Mouse (Mus musculus) hindbrain, embryonic 16.5 days (tissue): Measurements from ENCODE around the gene Ss18l2. TPM values are rescaled to one million over a fixed set of nuclear protein-coding genes. Genes with fewer than 3 reads are reported as not detected.

ENCODE experiments used
- ATAC-seq: fragments of 200-750 bp; cut with Nextera tagmentation; 2 replicates; pipeline ENCODE4 v1.8.0; 2017; ENCODE audit warnings: moderate TSS enrichment, moderate library complexity
- H3K27ac ChIP-seq: fragments of 300-500 bp; sonication (generic); 2 replicates; pipeline ENCODE4 v1.5.1; 2014; ENCODE audit warnings: low read depth, mild to moderate bottlenecking, control low read depth, low read length, moderate library complexity
- H3K27me3 ChIP-seq: fragments of 300-500 bp; sonication (generic); replicated peaks from 2 replicates; pipeline ENCODE4 v1.6.1; 2014; ENCODE audit warnings: low read length; ENCODE audit not compliant: control insufficient read depth, insufficient read depth
- H3K36me3 ChIP-seq: fragments of 300-500 bp; sonication (generic); 2 replicates; pipeline ENCODE4 v1.6.1; 2014; ENCODE audit warnings: mild to moderate bottlenecking, low read length, moderate library complexity, mixed read lengths; ENCODE audit not compliant: control insufficient read depth, insufficient read depth
- H3K4me1 ChIP-seq: fragments of 300-500 bp; sonication (generic); 2 replicates; pipeline ENCODE4 v1.6.1; 2014; ENCODE audit warnings: low read depth, low read length; ENCODE audit not compliant: control insufficient read depth, insufficient read depth
- H3K4me2 ChIP-seq: fragments of 300-500 bp; sonication (generic); 2 replicates; pipeline ENCODE4 v1.6.1; 2014; ENCODE audit warnings: mild to moderate bottlenecking, low read length, control low read depth, moderate library complexity
- H3K4me3 ChIP-seq: fragments of 300-500 bp; sonication (generic); 2 replicates; pipeline ENCODE4 v1.5.1; 2014; ENCODE audit warnings: mild to moderate bottlenecking, low read length, control low read depth, moderate library complexity
- H3K9ac ChIP-seq: fragments of 300-500 bp; sonication (generic); 2 replicates; pipeline ENCODE4 v1.6.1; 2014; ENCODE audit warnings: low read depth, mild to moderate bottlenecking, control low read depth, low read length, moderate library complexity
- H3K9me3 ChIP-seq: fragments of 300-500 bp; sonication (generic); 2 replicates; pipeline ENCODE4 v1.6.1; 2014; ENCODE audit warnings: mild to moderate bottlenecking, low read length, moderate library complexity; ENCODE audit not compliant: control insufficient read depth
- WGBS: fragments of 180-500 bp; shearing (Covaris S2); extraction: QIAGEN DNeasy Blood & Tissue Kit; methylation state at CpG from one replicate; pipeline ENCODE4 v1.1.7; 2014; 5-methylcytosine and 5-hydroxymethylcytosine counted together
- polyA plus RNA-seq: library from polyadenylated mRNA; unstranded; fragments of >200 nt; fragmentation: Nextera tagmentation; extraction: Ambion mirVana; gene quantifications from 2 replicates; pipeline ENCODE4 v1.2.1, GENCODE M21; 2015

The Ss18l2 gene
- 171 and 184 TPM in 2 replicates for polyA plus RNA-seq

GRCm38 (mm10) chr9:121709898-121710583 is at the start of gene Ss18l2:
Gene Ss18l2 (plus strand): TSS chr9:121710329.
- peak within 1 kb of the TSS; percentile 95 for H3K27ac ChIP-seq
- peak; percentile 97 for ATAC-seq
- peak within 1 kb of the TSS; percentile 91 for H3K9ac ChIP-seq
- peaks cover 21% of the 10 kb centered on the region for H3K4me1 ChIP-seq
- peak within 1 kb of the TSS; percentile 82 for H3K4me2 ChIP-seq
- peaks cover 7% of the 10 kb centered on the region for H3K36me3 ChIP-seq
- H3K4me3 ChIP-seq, result peak within 1 kb of the TSS; percentile 93
- H3K27me3 ChIP-seq, result no peaks in the 10 kb centered on the region
- H3K9me3 ChIP-seq, result no peaks in the 10 kb centered on the region
- WGBS, result 5% methylated on average over 37 of the region's 37 CpGs

GRCm38 (mm10) chr9:121663467-121663866 is 46.7 kb upstream of the Ss18l2 start:
- H3K9ac ChIP-seq, result no peak overlapping the region
- H3K4me1 ChIP-seq, result peaks cover 11% of the 10 kb centered on the region; the same call in 1 of the 2 replicates
- H3K9me3 ChIP-seq, result no peaks in the 10 kb centered on the region
- H3K27ac ChIP-seq, result no peak overlapping the region
- H3K4me3 ChIP-seq, result no peak overlapping the region
- ATAC-seq, result no peak
- 80% methylated on average over 6 of the region's 6 CpGs for WGBS
- H3K27me3 ChIP-seq, result peaks cover under 1% of the 10 kb centered on the region; the same call in 1 of the 2 replicates
- no peaks in the 10 kb centered on the region for H3K36me3 ChIP-seq
- no peak overlapping the region for H3K4me2 ChIP-seq

- peaks cover 11% of the 10 kb centered on the region; the same call in 1 of the 2 replicates for H3K4me1 ChIP-seq
- H3K36me3 ChIP-seq, result no peaks in the 10 kb centered on the region
- no peak overlapping the region for H3K9ac ChIP-seq
- H3K9me3 ChIP-seq, result no peaks in the 10 kb centered on the region
- H3K27me3 ChIP-seq, result peaks cover 5% of the 10 kb centered on the region
- WGBS, result 83% methylated on average over 5 of the region's 5 CpGs
- H3K4me2 ChIP-seq, result no peak overlapping the region
- no peak overlapping the region for H3K4me3 ChIP-seq
- no peak for ATAC-seq
- no peak overlapping the region for H3K27ac ChIP-seq
These were observed 46.0 kb upstream of the Ss18l2 start for GRCm38 (mm10) chr9:121664104-121664503.

- H3K4me3 ChIP-seq, result no peak overlapping the region
- peak overlapping the region; percentile 30; the same call in 1 of the 2 replicates for H3K27ac ChIP-seq
- no peak overlapping the region for H3K9ac ChIP-seq
- H3K4me1 ChIP-seq, result peaks cover 16% of the 10 kb centered on the region; the same call in 1 of the 2 replicates
- ATAC-seq, result peak; percentile 24; the same call in 1 of the 2 replicates
- no peaks in the 10 kb centered on the region for H3K36me3 ChIP-seq
- no peaks in the 10 kb centered on the region for H3K9me3 ChIP-seq
- WGBS, result 58% methylated on average over 16 of the region's 16 CpGs
- no peak overlapping the region for H3K4me2 ChIP-seq
- H3K27me3 ChIP-seq, result peaks cover 5% of the 10 kb centered on the region
These were observed 43.0 kb upstream of the Ss18l2 start for GRCm38 (mm10) chr9:121666957-121667630.

GRCm38 (mm10) chr9:121667822-121668221 is 42.3 kb upstream of the Ss18l2 start:
- no peak overlapping the region for H3K9ac ChIP-seq
- no peaks in the 10 kb centered on the region for H3K36me3 ChIP-seq
- peak overlapping the region; percentile 30; the same call in 1 of the 2 replicates for H3K27ac ChIP-seq
- WGBS, result 61% methylated on average over 11 of the region's 11 CpGs
- H3K27me3 ChIP-seq, result peaks cover 5% of the 10 kb centered on the region
- peaks cover 16% of the 10 kb centered on the region; the same call in 1 of the 2 replicates for H3K4me1 ChIP-seq
- no peak overlapping the region for H3K4me3 ChIP-seq
- H3K4me2 ChIP-seq, result no peak overlapping the region
- no peaks in the 10 kb centered on the region for H3K9me3 ChIP-seq
- ATAC-seq, result peak; percentile 12; the same call in 1 of the 2 replicates

- Histone ChIP-seq H3K4me1 (peaks cover 16% of the 10 kb centered on the region; the same call in 1 of the 2 replicates), H3K4me3 (peak overlapping the region; percentile 43), H3K4me2 (peak overlapping the region; percentile 67), H3K9me3 (no peaks in the 10 kb centered on the region), H3K27ac (no peak overlapping the region), H3K36me3 (no peaks in the 10 kb centered on the region), H3K9ac (peak overlapping the region; percentile 61), H3K27me3 (peaks cover 5% of the 10 kb centered on the region)
- WGBS, result under 1% methylated on average over 28 of the region's 28 CpGs
- ATAC-seq, result peak; percentile 71
These were observed 40.8 kb upstream of the Ss18l2 start for GRCm38 (mm10) chr9:121669348-121669791.

- 16% methylated on average over 7 of the region's 7 CpGs for WGBS
- Histone ChIP-seq H3K4me1 (peaks cover 13% of the 10 kb centered on the region; the same call in 1 of the 2 replicates), H3K9me3 (no peaks in the 10 kb centered on the region), H3K27me3 (peaks cover 5% of the 10 kb centered on the region), H3K4me3 (no peak overlapping the region), H3K9ac (no peak overlapping the region), H3K36me3 (no peaks in the 10 kb centered on the region), H3K4me2 (no peak overlapping the region), H3K27ac (no peak overlapping the region)
- no peak for ATAC-seq
These were observed 38.8 kb upstream of the Ss18l2 start for GRCm38 (mm10) chr9:121671300-121671699.

- Histone ChIP-seq H3K27me3 (peaks cover 5% of the 10 kb centered on the region), H3K27ac (no peak overlapping the region), H3K4me2 (no peak overlapping the region), H3K9me3 (no peaks in the 10 kb centered on the region), H3K36me3 (no peaks in the 10 kb centered on the region), H3K4me3 (no peak overlapping the region), H3K4me1 (peaks cover 10% of the 10 kb centered on the region; the same call in 1 of the 2 replicates), H3K9ac (no peak overlapping the region)
- WGBS, result 61% methylated on average over 5 of the region's 5 CpGs
- ATAC-seq, result no peak
These were observed 37.8 kb upstream of the Ss18l2 start for GRCm38 (mm10) chr9:121672311-121672710.

GRCm38 (mm10) chr9:121673716-121674115 is 36.4 kb upstream of the Ss18l2 start:
- H3K36me3 ChIP-seq, result no peaks in the 10 kb centered on the region
- 87% methylated on average over 5 of the region's 5 CpGs for WGBS
- no peak overlapping the region for H3K4me2 ChIP-seq
- no peaks in the 10 kb centered on the region for H3K9me3 ChIP-seq
- no peak for ATAC-seq
- H3K9ac ChIP-seq, result no peak overlapping the region
- no peak overlapping the region for H3K27ac ChIP-seq
- H3K27me3 ChIP-seq, result peaks cover 2% of the 10 kb centered on the region
- no peak overlapping the region for H3K4me3 ChIP-seq
- peaks cover 5% of the 10 kb centered on the region; the same call in 1 of the 2 replicates for H3K4me1 ChIP-seq
